Mouse (Mus musculus) thymus, postnatal 25 days (tissue): Measurements from ENCODE around the gene Cox19.
A peak's percentile ranks its signal among the peaks of the same experiment; 100 is the strongest.

Source experiments
- DNase-seq: peaks from one replicate; pipeline ENCODE4 v3.0.0; 2022

The Cox19 gene

GRCm38 (mm10) chr5:139381586-139382513 is 30.6 kb upstream of the Cox19 start:
- peak; percentile 82 for DNase-seq

DNA sequence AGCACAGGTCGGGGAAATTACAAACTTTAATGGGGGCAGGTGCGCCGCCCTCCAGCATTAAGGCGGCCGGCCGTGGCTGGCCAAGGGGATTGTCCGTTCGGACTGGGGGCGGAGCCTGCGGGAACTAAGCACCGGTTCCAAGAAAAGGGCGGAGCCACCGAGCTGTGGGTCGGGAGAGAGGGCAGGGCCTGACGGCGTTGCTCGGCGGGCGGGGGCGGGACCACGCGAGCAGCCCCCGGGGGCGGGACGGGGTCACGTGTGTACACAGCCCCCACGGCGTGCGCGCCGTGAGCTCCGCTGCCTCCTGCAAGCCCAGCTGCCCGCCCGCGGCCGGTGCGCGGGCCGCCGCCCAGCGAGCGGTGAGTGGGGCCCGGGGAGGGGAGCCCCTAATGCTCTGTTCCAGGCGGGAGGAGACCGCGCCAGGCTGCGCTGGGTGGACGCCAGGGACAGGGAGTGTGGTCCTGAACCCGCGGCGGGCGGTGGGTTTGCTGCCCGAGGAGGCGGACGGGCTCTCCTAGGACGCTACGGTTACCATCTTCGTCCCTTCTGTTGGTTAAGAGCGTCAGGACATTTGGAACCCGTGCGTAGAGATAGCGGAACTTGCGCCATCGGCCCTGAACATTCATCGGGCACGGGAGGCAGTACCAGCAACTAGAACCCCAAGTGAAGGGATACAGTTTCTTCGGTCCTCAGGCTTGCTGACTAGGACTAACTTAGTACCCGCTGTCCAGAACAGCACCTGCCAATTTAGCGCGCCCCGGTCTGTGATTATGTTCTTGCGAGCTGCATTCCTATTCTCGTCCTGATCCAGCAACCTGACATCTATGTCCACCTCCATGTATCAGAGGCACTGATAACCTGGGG is 29.4 kb upstream of the Cox19 start:
- DNase-seq = peak; percentile 80

DNA sequence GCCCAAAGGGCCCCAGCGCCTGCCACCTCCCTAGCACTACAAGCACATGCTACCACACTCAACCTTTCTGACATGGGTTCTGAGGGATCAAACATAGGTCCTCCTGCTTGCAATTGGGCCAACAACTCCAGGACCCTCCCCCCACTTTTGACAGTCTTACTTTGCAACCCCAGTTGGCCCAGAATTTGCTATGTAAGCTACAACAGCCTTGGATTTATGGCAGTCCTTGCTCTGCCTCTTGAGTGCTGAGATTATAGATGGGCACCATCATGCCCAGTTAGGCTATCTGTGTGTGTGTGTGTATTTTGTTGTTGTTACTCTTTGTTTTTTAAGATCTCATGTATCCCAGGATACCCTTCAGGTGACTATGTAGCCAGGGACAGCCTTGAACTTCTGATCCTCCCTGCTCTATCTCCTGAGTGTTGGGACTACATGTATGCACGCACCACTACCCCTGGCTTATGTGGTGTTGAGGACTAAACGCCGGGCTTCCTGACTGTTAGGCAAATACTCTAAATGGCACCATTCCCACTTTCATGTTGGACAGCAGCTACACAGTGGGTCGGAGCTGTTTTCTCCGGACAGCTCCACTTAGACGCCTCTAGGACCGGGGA is 28.7 kb upstream of the Cox19 start:
- DNase-seq = no peak

DNA sequence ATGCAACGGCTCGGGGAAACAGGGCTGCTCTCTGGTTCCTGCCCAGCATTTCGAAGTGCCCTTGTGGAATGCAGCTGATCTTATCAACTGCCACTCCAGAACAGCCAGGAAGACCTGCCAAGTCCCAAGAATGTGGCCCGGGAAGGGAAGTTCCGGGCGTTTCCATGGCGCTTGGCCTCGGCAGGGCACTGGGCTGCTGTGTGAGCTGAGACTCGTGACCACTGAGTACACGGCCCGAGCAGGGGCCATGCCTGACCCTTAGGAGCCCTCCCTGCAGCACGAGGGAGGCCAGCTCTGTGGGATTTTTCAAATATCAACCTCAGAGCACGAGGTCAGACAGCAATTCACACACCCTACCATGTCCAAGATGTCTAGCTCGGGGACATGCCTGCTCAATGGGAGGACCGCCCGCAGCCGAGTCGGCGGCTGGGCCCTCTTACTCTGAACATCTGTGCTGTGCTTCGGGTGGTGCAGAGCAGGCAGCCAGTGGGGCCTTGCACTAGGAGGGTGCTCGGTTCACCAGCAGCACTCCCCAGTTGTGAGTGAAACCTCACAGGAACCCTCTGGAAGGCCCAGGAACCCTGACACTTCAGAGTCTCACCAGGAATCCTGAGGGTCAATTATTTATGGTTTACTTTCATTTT is 27.9 kb upstream of the Cox19 start:
- DNase-seq = peak; percentile 57

DNA sequence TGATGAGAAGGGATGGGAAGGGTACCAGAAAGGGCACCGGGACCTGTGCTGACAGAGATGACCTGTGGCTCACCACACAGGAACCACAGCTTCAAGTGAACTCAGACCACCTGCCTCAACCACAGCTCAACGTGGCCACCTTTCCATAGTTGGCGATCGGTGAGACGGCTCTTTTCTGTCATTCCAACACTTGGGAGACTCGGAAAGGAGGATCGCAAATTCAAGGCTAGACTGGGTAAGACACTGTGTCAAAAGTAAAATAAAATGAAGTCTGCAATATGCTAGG is 27.0 kb upstream of the Cox19 start:
- DNase-seq = no peak

- peak; percentile 59 for DNase-seq
Measured at GRCm38 (mm10) chr5:139377468-139378270, 26.5 kb upstream of the Cox19 start, which contains the start of gene Gpr146. Gene Gpr146 (plus strand): TSS chr5:139377697.

DNA sequence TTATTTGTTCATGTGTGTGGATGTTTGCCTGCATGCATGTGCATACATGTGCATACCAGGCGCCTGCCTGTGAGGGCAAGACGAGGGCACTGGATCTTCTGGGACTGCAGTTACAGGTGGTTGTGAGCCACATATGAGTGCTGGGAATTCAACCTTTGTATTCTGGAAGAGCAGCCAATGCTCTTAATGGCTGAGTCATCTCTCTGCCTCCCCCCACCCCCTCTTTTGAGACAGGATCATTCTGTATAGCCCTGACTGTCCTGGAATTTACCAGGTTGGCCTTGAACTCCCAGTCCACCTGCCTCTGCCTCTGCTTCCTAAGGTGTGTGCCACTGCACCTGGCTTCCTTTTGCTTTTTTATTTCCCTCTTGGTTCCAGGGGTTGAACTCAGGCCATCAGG is 23.6 kb upstream of the Cox19 start:
- no peak for DNase-seq

DNA sequence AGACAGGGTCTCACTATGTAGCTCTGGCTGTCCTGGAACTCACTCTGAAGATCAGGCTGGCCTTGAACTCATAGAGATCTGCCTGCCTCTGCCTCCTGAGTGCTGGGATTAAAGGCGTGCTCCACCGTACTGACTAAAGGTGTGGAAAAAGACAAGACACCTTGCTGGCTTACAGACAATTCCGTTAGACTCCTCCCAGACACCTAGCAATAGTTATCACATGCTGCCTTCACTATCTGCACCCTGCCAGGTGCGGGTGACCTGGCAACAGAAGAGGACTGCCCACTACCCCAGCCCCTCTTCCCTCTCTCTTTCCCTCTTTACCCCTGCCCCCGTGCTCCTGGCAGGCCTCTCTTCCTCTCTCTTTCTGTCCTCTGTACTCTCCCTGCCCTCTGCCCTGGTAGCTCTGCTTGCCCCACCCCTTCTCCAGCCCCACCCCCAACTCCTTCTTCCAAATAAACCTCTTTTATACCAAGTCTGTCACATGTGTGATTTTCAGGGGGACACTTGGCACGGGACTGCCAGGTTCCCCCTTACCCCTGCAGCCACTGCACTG is 22.7 kb upstream of the Cox19 start:
- DNase-seq = no peak

GRCm38 (mm10) chr5:139373126-139373525 is 21.9 kb upstream of the Cox19 start:
- DNase-seq = no peak

GRCm38 (mm10) chr5:139371631-139372401 is 20.6 kb upstream of the Cox19 start:
- peak; percentile 83 for DNase-seq

- no peak for DNase-seq
Measured at GRCm38 (mm10) chr5:139371118-139371517, 19.9 kb upstream of the Cox19 start.

GRCm38 (mm10) chr5:139370336-139370735 is 19.1 kb upstream of the Cox19 start:
- no peak for DNase-seq

- no peak for DNase-seq
Measured at GRCm38 (mm10) chr5:139368638-139369320, 17.6 kb upstream of the Cox19 start.

GRCm38 (mm10) chr5:139367884-139368458 is 16.8 kb upstream of the Cox19 start:
- no peak for DNase-seq

- DNase-seq = no peak
Measured at GRCm38 (mm10) chr5:139366484-139366883, 15.3 kb upstream of the Cox19 start.

DNA sequence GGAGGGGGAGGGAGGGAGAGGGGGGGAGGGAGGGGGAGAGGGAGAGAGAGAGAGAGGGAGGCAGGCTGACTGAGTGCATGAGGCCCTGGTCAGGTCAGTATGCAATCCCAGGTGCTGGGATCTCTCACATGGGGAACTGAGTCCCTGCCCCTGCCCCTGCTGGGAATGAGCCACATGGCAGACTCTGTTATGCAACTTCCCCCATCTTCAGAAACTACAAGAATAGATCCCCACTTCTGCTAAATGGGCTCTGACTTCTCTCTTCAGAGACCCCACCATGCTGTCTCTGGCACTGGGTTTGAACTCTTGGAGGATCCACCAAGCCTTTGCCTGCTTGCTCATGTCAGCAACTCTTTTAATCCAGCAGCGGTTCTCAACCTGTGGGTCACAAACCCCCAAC is 14.6 kb upstream of the Cox19 start:
- DNase-seq = no peak

DNA sequence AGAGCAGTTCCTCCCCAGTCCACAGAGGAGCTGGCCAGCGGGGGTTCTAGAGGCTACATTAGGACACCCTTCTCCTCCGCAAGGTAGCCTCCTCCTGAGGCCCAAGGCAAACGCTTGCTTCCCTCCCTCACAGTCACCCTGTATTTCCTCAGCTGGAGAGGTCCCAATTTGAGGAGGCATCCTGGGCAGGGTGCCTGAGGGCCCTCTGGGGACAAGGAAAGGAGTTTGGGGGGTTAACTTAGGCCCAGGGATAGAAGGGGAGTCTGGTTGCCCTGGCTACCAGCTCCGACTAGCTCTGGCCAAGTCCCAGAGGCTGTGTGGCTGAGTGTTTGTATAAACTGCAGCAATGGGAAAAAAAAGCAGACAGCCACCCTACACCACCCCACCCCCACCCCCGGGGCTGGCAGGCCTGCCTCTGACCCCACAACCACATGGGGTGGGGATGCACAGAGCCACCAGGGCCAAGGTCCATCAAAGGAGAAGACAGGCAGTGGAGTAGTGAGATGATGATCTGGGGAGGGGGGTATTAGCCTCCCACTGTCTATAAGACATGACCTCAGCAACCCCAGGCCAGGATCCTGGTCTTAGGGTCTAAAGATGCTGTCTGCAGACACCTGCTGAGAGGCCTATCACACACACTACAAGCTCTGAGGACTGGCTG is 13.8 kb upstream of the Cox19 start:
- DNase-seq = no peak

DNA sequence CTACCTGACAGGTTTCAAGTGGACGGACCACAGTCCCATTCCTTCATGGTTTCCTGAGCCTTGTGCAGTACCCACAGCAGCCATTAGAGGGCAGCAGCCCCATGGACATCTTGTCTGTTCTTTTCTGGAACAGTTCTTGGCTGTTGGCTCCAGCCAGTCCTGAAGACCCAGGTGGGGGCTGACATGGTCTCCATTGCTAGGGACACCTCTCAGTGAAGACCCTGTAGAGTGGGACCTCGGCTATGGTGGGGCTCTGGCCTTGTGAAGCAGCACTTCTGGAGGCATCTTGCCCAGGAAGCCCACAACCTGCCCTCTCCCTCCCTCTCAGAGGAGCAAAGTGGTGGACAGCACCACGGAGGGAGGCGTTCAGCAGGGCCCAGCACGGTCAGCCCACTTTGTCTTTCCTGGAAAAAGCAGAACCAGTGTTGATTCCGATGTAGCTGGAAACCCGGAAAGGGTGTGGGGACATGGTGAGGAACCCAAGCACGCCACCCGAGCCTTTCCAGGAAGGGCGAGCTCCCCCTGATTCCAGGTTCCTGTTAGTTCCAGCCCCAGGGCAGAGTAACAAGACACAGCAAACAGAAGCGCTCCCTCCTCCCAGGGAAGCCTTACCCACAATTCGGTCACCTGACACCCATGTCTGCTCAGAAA is 13.2 kb upstream of the Cox19 start:
- peak; percentile 86 for DNase-seq

GRCm38 (mm10) chr5:139363858-139364257 is 12.6 kb upstream of the Cox19 start:
- DNase-seq = no peak
